Mouse (Mus musculus): ENCODE data around the gene Rdh13.

DNA sequence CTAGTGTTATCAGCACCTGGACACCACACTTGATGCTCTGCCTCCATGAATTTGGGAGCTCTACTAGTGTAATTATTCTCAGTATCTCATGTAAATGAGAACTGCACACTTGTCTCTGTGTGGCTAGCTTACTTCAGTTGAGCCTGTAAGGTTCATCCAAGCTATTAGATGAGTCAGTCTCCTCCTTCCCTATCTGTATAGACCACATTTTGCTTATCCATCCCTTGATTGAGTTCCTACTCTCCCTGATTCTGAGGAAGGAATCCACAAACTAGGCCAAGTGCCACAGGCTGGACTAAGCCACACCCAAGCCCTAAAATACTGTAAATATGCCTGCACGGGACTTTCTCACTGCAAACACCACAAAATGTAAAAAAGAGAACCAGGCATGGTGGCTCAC, 48.5 kb upstream of the Rdh13 start:
- TF ChIP-seq CTCF (IDR thresholded peaks at IDR 0.05; ENCODE audit: insufficient read depth, low read depth, low read length) (no peak), POLR2A (IDR thresholded peaks at IDR 0.05; ENCODE audit: insufficient read depth, low read depth, low read length) (no peak)

Data from olfactory bulb, adult 2 months (tissue).